Mouse (Mus musculus): ENCODE results near the gene Slc15a1. TPM values are rescaled to one million over a fixed set of nuclear protein-coding genes. Genes with fewer than 3 reads are reported as not detected.
A peak's percentile ranks its signal among the peaks of the same experiment; 100 is the strongest.

Gene Slc15a1
- polyA plus RNA-seq, 1 experiment: 0.11 TPM

DNA sequence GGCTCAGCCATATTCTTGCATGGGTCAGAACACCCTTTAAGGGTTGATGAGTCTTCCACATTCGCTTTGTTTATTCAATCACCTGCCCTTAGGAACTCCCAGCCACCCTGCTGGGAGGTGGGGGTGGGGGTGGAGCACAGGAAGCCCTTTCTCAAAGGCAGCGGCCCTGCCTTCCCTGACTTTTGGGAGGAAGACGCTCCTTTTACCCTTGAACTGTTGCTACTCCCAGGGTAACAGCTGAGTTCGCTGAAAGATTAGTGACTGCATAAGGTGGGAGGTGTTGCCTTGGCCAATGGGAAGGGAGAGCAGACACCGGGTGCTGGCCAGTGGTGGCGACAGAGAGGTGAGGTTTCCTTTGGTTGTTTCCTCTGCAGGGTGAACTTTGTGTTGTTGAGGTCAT is 1.3 kb upstream of the Slc15a1 start:
- H3K4me1 ChIP-seq (ENCODE audit: control insufficient read depth, insufficient read depth, low read length): no peaks in the 10 kb centered on the region
- TF ChIP-seq POLR2A (IDR thresholded peaks at IDR 0.05; ENCODE audit: low read depth, low read length) (no peak), CTCF (conservative IDR thresholded peaks at IDR 0.05; ENCODE audit: insufficient read depth, insufficient read length, low read depth, low read length) (no peak)
- no peaks in the 10 kb centered on the region for H3K36me3 ChIP-seq (ENCODE audit: control insufficient read depth, insufficient read depth, low read length)
- WGBS: 30% methylated on average over 6 of the region's 6 CpGs
- no peak overlapping the region for H3K27ac ChIP-seq (ENCODE audit: insufficient read depth, low read depth, low read length)
- no peak overlapping the region for H3K4me3 ChIP-seq (ENCODE audit: insufficient read depth, low read depth, low read length)
- peak; percentile 48 for DNase-seq
- H3K27me3 ChIP-seq (replicated peaks; ENCODE audit: control insufficient read depth, insufficient read depth, low read length): no peaks in the 10 kb centered on the region

DNA sequence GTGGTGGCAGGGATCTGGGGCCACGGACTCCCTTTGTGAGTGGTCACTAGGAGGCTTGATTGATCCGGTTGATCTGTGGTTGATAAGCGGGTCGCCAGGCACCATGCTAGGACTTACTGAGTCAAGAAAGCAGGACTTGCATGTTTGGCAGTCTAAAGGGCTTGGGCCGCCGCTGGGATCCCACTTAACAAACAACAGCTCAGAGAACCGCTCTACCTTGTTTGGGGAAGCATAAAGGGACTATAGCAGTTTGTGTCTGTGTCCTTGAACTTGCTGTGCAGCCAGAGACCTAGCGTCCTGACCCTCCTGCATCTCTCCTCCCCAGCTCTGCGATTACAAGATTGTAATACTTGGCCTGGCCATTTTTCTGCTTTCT is 421 bp upstream of the Slc15a1 start:
- DNase-seq: no peak
- H3K4me3 ChIP-seq (ENCODE audit: insufficient read depth, low read depth, low read length): no peak overlapping the region
- H3K27me3 ChIP-seq (replicated peaks; ENCODE audit: control insufficient read depth, insufficient read depth, low read length): no peaks in the 10 kb centered on the region
- H3K27ac ChIP-seq (ENCODE audit: insufficient read depth, low read depth, low read length): no peak overlapping the region
- H3K4me1 ChIP-seq (ENCODE audit: control insufficient read depth, insufficient read depth, low read length): no peaks in the 10 kb centered on the region
- no peak for TF ChIP-seq POLR2A (IDR thresholded peaks at IDR 0.05; ENCODE audit: low read depth, low read length)
- TF ChIP-seq CTCF (conservative IDR thresholded peaks at IDR 0.05; ENCODE audit: insufficient read depth, insufficient read length, low read depth, low read length): no peak
- 67% methylated on average over 9 of the region's 9 CpGs for WGBS
- no peaks in the 10 kb centered on the region for H3K36me3 ChIP-seq (ENCODE audit: control insufficient read depth, insufficient read depth, low read length)

DNA sequence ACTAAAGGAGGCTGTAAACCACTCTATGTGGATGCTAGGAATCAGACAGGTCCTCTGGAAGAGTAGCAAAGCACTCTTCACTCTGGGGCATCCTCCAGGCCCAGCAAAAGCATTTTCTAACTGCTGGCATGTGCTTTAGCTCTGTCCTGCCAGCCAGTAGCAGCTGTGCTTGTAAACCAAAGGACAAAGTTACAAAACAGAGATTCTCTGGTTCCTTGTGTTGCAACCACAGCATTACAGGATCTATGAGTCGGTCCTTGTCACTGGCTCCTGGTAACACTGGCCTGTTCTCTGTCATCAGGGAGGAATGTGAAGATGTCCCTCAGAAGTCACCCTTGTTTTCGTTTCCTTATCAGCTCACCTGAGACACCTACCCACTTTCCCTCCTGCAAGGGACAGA is 4.5 kb downstream of the Slc15a1 start:
- Histone ChIP-seq H3K27me3 (replicated peaks; ENCODE audit: control insufficient read depth, insufficient read depth, low read length) (no peaks in the 10 kb centered on the region), H3K36me3 (ENCODE audit: control insufficient read depth, insufficient read depth, low read length) (no peaks in the 10 kb centered on the region), H3K4me1 (ENCODE audit: control insufficient read depth, insufficient read depth, low read length) (no peaks in the 10 kb centered on the region), H3K27ac (ENCODE audit: insufficient read depth, low read depth, low read length) (no peak overlapping the region), H3K4me3 (ENCODE audit: insufficient read depth, low read depth, low read length) (no peak overlapping the region)
- TF ChIP-seq CTCF (conservative IDR thresholded peaks at IDR 0.05; ENCODE audit: insufficient read depth, insufficient read length, low read depth, low read length): no peak
- no peak for TF ChIP-seq POLR2A (IDR thresholded peaks at IDR 0.05; ENCODE audit: low read depth, low read length)
- DNase-seq: no peak
- 83% methylated on average over 2 of the region's 2 CpGs for WGBS

DNA sequence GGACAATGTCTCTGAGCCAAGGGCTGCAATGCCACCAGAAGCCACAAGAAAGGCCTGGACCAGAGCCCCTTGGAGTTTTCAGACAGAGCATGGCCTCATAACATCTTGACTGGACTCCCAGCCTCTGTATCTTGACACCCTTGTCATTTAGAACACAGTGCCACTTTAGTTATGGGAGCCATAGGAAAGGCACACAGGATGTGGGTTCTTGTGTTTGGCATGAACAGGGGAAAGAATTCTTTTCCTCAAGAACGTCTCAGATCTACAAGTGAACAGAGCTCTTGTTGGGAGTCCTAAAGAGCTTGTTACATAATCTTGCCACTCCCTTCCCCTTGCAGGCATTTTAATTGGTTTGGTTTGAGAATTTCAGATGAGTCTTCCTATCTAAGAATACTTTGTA is 5.3 kb downstream of the Slc15a1 start:
- TF ChIP-seq POLR2A (IDR thresholded peaks at IDR 0.05; ENCODE audit: low read depth, low read length) (no peak), CTCF (conservative IDR thresholded peaks at IDR 0.05; ENCODE audit: insufficient read depth, insufficient read length, low read depth, low read length) (no peak)
- Histone ChIP-seq H3K27ac (ENCODE audit: insufficient read depth, low read depth, low read length) (no peak overlapping the region), H3K27me3 (replicated peaks; ENCODE audit: control insufficient read depth, insufficient read depth, low read length) (no peaks in the 10 kb centered on the region), H3K4me3 (ENCODE audit: insufficient read depth, low read depth, low read length) (no peak overlapping the region), H3K4me1 (ENCODE audit: control insufficient read depth, insufficient read depth, low read length) (no peaks in the 10 kb centered on the region), H3K36me3 (ENCODE audit: control insufficient read depth, insufficient read depth, low read length) (no peaks in the 10 kb centered on the region)
- 33% methylated on average over 1 of the region's 1 CpGs for WGBS
- no peak for DNase-seq

DNA sequence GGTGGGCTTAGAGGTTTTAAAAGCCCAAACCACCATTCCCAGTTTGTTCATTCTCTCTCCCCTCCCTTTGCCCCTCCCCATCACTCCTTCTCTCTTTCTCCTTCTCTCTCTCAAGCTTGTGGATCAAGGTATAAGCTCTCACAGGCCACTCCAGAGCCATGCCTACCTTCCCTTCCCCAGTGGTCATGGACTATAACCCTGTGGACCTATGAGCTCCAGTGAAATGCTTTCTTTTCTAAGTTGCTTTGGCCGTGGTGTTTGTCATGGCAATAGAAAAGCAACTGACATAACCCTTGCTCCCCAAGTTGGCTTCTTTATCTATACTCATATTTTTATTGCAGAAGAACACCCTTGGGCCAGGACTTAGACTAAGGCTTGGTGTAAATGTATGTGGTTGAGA is 7.3 kb downstream of the Slc15a1 start:
- 72% methylated on average over 1 of the region's 1 CpGs for WGBS
- no peak for DNase-seq
- H3K4me3 ChIP-seq (ENCODE audit: insufficient read depth, low read depth, low read length): no peak overlapping the region
- no peaks in the 10 kb centered on the region for H3K27me3 ChIP-seq (replicated peaks; ENCODE audit: control insufficient read depth, insufficient read depth, low read length)
- H3K27ac ChIP-seq (ENCODE audit: insufficient read depth, low read depth, low read length): no peak overlapping the region
- no peaks in the 10 kb centered on the region for H3K4me1 ChIP-seq (ENCODE audit: control insufficient read depth, insufficient read depth, low read length)
- H3K36me3 ChIP-seq (ENCODE audit: control insufficient read depth, insufficient read depth, low read length): no peaks in the 10 kb centered on the region
- TF ChIP-seq CTCF (conservative IDR thresholded peaks at IDR 0.05; ENCODE audit: insufficient read depth, insufficient read length, low read depth, low read length) (no peak), POLR2A (IDR thresholded peaks at IDR 0.05; ENCODE audit: low read depth, low read length) (no peak)

DNA sequence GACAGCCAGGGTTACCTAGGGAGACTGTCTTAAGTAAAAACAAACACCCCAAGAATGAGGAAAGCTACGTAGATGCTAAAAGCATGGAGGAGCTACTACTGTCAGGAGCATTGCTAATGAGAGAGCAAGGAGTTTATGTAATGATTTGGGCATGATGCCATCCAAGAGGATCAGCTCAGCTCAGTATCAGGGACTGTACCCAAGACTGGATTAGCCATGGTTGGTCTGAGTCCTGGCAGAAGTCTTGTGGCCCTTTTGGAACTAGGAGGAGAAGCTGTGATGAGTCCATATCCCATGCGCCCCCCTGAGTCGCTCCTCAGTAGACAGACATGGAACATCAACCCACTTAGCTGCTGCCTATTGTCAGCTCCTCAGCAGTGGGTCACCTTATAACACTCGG is 9.3 kb downstream of the Slc15a1 start:
- no peak overlapping the region for H3K27ac ChIP-seq (ENCODE audit: insufficient read depth, low read depth, low read length)
- no peaks in the 10 kb centered on the region for H3K36me3 ChIP-seq (ENCODE audit: control insufficient read depth, insufficient read depth, low read length)
- no peak for DNase-seq
- 91% methylated on average over 4 of the region's 4 CpGs for WGBS
- no peak overlapping the region for H3K4me3 ChIP-seq (ENCODE audit: insufficient read depth, low read depth, low read length)
- no peaks in the 10 kb centered on the region for H3K27me3 ChIP-seq (replicated peaks; ENCODE audit: control insufficient read depth, insufficient read depth, low read length)
- peaks cover 4% of the 10 kb centered on the region; the same call in 1 of the 2 replicates for H3K4me1 ChIP-seq (ENCODE audit: control insufficient read depth, insufficient read depth, low read length)
- no peak for TF ChIP-seq POLR2A (IDR thresholded peaks at IDR 0.05; ENCODE audit: low read depth, low read length)
- TF ChIP-seq CTCF (conservative IDR thresholded peaks at IDR 0.05; ENCODE audit: insufficient read depth, insufficient read length, low read depth, low read length): no peak

DNA sequence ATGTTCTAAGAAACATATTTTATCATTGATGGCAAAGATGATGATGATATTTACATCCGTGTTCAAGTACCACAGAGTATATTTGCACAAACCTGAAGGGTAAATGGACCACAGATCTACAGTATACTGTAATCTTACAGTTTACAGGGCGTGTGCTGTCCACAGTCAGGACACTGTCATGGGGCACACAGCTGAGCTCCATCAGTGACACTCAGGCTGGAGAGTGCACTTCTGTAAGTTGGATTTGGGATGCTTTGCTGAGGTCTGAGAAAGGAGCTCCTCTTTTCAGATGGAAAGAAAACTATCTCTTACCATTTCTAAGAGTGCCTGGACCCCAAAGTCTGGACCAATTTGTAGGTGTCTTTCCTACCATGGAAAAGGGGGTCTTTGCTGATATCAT is 9.9 kb downstream of the Slc15a1 start:
- no peak for TF ChIP-seq CTCF (conservative IDR thresholded peaks at IDR 0.05; ENCODE audit: insufficient read depth, insufficient read length, low read depth, low read length)
- no peak for TF ChIP-seq POLR2A (IDR thresholded peaks at IDR 0.05; ENCODE audit: low read depth, low read length)
- Histone ChIP-seq H3K27me3 (replicated peaks; ENCODE audit: control insufficient read depth, insufficient read depth, low read length) (no peaks in the 10 kb centered on the region), H3K4me1 (ENCODE audit: control insufficient read depth, insufficient read depth, low read length) (peaks cover 4% of the 10 kb centered on the region; the same call in 1 of the 2 replicates), H3K4me3 (ENCODE audit: insufficient read depth, low read depth, low read length) (no peak overlapping the region), H3K36me3 (ENCODE audit: control insufficient read depth, insufficient read depth, low read length) (no peaks in the 10 kb centered on the region), H3K27ac (ENCODE audit: insufficient read depth, low read depth, low read length) (no peak overlapping the region)
- DNase-seq: no peak
- WGBS: 92% methylated on average over 2 of the region's 2 CpGs

DNA sequence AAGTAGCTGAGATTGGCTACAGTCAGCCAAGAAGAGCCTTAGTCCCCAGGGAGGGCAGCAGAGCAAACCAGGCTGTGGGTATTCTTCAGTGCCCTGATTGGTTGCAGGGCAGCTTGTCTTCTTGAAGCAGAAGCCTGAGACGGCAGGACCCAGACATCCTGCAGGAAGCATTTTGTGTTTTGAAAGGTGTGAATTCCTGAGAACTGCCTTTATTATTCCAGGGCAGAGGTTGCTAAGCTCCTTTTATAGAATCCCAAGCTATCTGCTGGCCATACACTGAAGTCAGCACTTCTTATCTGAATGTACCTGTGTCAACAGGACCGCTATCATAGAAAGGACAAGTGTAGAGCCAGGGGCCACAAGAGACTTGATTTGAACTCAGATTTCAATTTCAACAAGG is 10.8 kb downstream of the Slc15a1 start:
- no peak overlapping the region for H3K4me3 ChIP-seq (ENCODE audit: insufficient read depth, low read depth, low read length)
- TF ChIP-seq CTCF (conservative IDR thresholded peaks at IDR 0.05; ENCODE audit: insufficient read depth, insufficient read length, low read depth, low read length): no peak
- TF ChIP-seq POLR2A (IDR thresholded peaks at IDR 0.05; ENCODE audit: low read depth, low read length): no peak
- H3K36me3 ChIP-seq (ENCODE audit: control insufficient read depth, insufficient read depth, low read length): no peaks in the 10 kb centered on the region
- H3K27ac ChIP-seq (ENCODE audit: insufficient read depth, low read depth, low read length): no peak overlapping the region
- no peak for DNase-seq
- peaks cover 4% of the 10 kb centered on the region; the same call in 1 of the 2 replicates for H3K4me1 ChIP-seq (ENCODE audit: control insufficient read depth, insufficient read depth, low read length)
- 76% methylated on average over 2 of the region's 2 CpGs for WGBS
- H3K27me3 ChIP-seq (replicated peaks; ENCODE audit: control insufficient read depth, insufficient read depth, low read length): no peaks in the 10 kb centered on the region

Measured in kidney, adult 2 months (tissue).